Comparison of ENCODE assay signal across 18 mouse cellular contexts in the genomic region with DNA sequence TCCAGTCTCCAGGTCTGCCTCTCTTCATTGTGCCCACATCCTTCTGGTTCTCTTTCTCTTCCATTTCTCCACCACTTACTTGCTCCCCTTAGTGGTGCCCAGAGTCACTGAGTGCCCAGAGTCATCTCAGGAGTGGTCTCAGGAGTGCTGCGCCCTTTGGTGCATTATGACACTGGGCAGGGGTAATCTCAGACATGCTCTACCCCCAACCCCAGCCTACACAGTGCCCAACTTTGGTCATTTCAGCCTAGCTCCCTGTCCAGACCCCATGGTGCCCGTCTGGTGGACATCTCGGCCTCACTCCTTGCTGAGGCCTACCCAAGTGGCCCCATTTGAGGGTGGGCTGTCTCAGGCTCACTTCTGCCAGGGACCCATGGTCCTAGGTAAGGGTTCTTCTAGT.
DNase-seq lines count a peak whose midpoint lies in the region; ATAC-seq lines count a peak whose summit lies in the region.
"Had no signal": no experiment of that assay in that cellular context is flagged by ENCODE, and none has a peak within 500 bp of the region (broad histone marks: within the 10 kb centered on the region; RNA-seq: fewer than 3 reads in every experiment).

No protein-coding gene starts in this region.

- 0 out of 2 replicates have a peak, but pooled peaks have one; percentile 46 for ATAC-seq in hindbrain, embryonic 13.5 days (ENCODE audit: low FRiP score)
- no peak; the same call in 1 of the 2 replicates for ATAC-seq in hindbrain, embryonic 16.5 days
- 0 out of 2 replicates have a peak, but pooled peaks have one; percentile 12 for ATAC-seq in liver, embryonic 15.5 days (ENCODE audit: insufficient read depth)
- ATAC-seq in liver, embryonic 12.5 days, result no peak
- peak; percentile 46; the same call in 1 of the 2 replicates for ATAC-seq in midbrain, embryonic 15.5 days (replicated peaks)
- ATAC-seq in cerebellum, adult (ENCODE audit: insufficient number of reproducible peaks, low FRiP score, low TSS enrichment), result no peak

- peaks cover 7% of the 10 kb centered on the region; the same call in 1 of the 2 replicates for H3K36me3 ChIP-seq in hindbrain, embryonic 13.5 days
- H3K36me3 ChIP-seq in hindbrain, embryonic 16.5 days (ENCODE audit: control insufficient read depth, insufficient read depth, low read length), result no peaks in the 10 kb centered on the region
- no peaks in the 10 kb centered on the region for H3K36me3 ChIP-seq in liver, embryonic 15.5 days (replicated peaks)
- 0 out of 2 replicates have a peak, but pooled peaks cover 3% of the 10 kb centered on the region for H3K36me3 ChIP-seq in liver, embryonic 12.5 days
- no peaks in the 10 kb centered on the region for H3K36me3 ChIP-seq in midbrain, embryonic 15.5 days (replicated peaks)
- H3K36me3 ChIP-seq in midbrain, embryonic 10.5 days, result no peaks in the 10 kb centered on the region
- H3K36me3 ChIP-seq: hindbrain, embryonic 15.5 days had no signal

- no peak overlapping the region for H3K27ac ChIP-seq in hindbrain, embryonic 13.5 days
- no peak overlapping the region for H3K27ac ChIP-seq in hindbrain, embryonic 16.5 days (ENCODE audit: low read depth, low read length)
- no peak overlapping the region for H3K27ac ChIP-seq in liver, embryonic 15.5 days (replicated peaks)
- no peak overlapping the region for H3K27ac ChIP-seq in liver, embryonic 12.5 days
- no peak overlapping the region for H3K27ac ChIP-seq in midbrain, embryonic 15.5 days
- no peak overlapping the region for H3K27ac ChIP-seq in midbrain, embryonic 10.5 days (replicated peaks)
- H3K27ac ChIP-seq: embryonic facial prominence, embryonic 12.5 days; forebrain, embryonic 12.5 days; heart, embryonic 13.5 days; hindbrain, embryonic 15.5 days had no signal

- peaks cover under 1% of the 10 kb centered on the region; the same call in 1 of the 2 replicates for H3K4me1 ChIP-seq in hindbrain, embryonic 13.5 days (replicated peaks)
- no peaks in the 10 kb centered on the region for H3K4me1 ChIP-seq in hindbrain, embryonic 16.5 days (ENCODE audit: control insufficient read depth, insufficient read depth, low read depth, low read length)
- peaks cover under 1% of the 10 kb centered on the region; the same call in 1 of the 2 replicates for H3K4me1 ChIP-seq in liver, embryonic 15.5 days (replicated peaks)
- H3K4me1 ChIP-seq in liver, embryonic 12.5 days, result peaks cover 2% of the 10 kb centered on the region
- no peaks in the 10 kb centered on the region for H3K4me1 ChIP-seq in midbrain, embryonic 15.5 days
- H3K4me1 ChIP-seq in midbrain, embryonic 10.5 days, result no peaks in the 10 kb centered on the region
- H3K4me1 ChIP-seq: embryonic facial prominence, embryonic 12.5 days; forebrain, embryonic 12.5 days had no signal

- 91% methylated on average over 3 of the region's 3 CpGs for WGBS in hindbrain, embryonic 13.5 days
- 94% methylated on average over 3 of the region's 3 CpGs for whole genome bisulfite sequencing in hindbrain, embryonic 16.5 days
- 64% methylated on average over 3 of the region's 3 CpGs for WGBS in liver, embryonic 15.5 days (ENCODE audit: insufficient replicate concordance)
- WGBS in liver, embryonic 12.5 days (ENCODE audit: insufficient replicate concordance), result 79% methylated on average over 3 of the region's 3 CpGs
- WGBS in midbrain, embryonic 15.5 days, result 96% methylated on average over 3 of the region's 3 CpGs
- WGBS in midbrain, embryonic 10.5 days, result 86% methylated on average over 3 of the region's 3 CpGs

- H3K4me2 ChIP-seq in hindbrain, embryonic 13.5 days, result no peak overlapping the region
- H3K4me2 ChIP-seq in hindbrain, embryonic 16.5 days (ENCODE audit: low read length), result no peak overlapping the region
- H3K4me2 ChIP-seq in liver, embryonic 15.5 days, result no peak overlapping the region
- no peak overlapping the region for H3K4me2 ChIP-seq in liver, embryonic 12.5 days
- H3K4me2 ChIP-seq in midbrain, embryonic 15.5 days, result no peak overlapping the region
- H3K4me2 ChIP-seq: embryonic facial prominence, embryonic 12.5 days; forebrain, embryonic 12.5 days; heart, embryonic 13.5 days; hindbrain, embryonic 15.5 days had no signal

- no peaks in the 10 kb centered on the region for H3K27me3 ChIP-seq in hindbrain, embryonic 13.5 days
- no peaks in the 10 kb centered on the region for H3K27me3 ChIP-seq in hindbrain, embryonic 16.5 days (replicated peaks; ENCODE audit: control insufficient read depth, insufficient read depth, low read length)
- H3K27me3 ChIP-seq in liver, embryonic 15.5 days, result no peaks in the 10 kb centered on the region
- H3K27me3 ChIP-seq in liver, embryonic 12.5 days (replicated peaks), result no peaks in the 10 kb centered on the region
- no peaks in the 10 kb centered on the region for H3K27me3 ChIP-seq in midbrain, embryonic 15.5 days (replicated peaks)
- no peaks in the 10 kb centered on the region for H3K27me3 ChIP-seq in midbrain, embryonic 10.5 days (ENCODE audit: low read depth, poor library complexity, severe bottlenecking)
- H3K27me3 ChIP-seq: embryonic facial prominence, embryonic 12.5 days; forebrain, embryonic 12.5 days; heart, embryonic 13.5 days; hindbrain, embryonic 15.5 days had no signal

- no peak overlapping the region for H3K9ac ChIP-seq in hindbrain, embryonic 13.5 days
- H3K9ac ChIP-seq in hindbrain, embryonic 16.5 days (ENCODE audit: low read depth, low read length), result no peak overlapping the region
- H3K9ac ChIP-seq in liver, embryonic 15.5 days, result no peak overlapping the region
- no peak overlapping the region for H3K9ac ChIP-seq in liver, embryonic 12.5 days
- no peak overlapping the region for H3K9ac ChIP-seq in midbrain, embryonic 15.5 days
- H3K9ac ChIP-seq: embryonic facial prominence, embryonic 12.5 days; forebrain, embryonic 12.5 days; heart, embryonic 13.5 days; hindbrain, embryonic 15.5 days had no signal

- no peak for DNase-seq in midbrain, embryonic 10.5 days (ENCODE audit: low spot score)
- DNase-seq: adrenal gland, adult 2 months; adrenal gland, postnatal 25 days; cerebellum, adult 2 months; cerebellum, postnatal 10 days; gastrocnemius, postnatal 36 days; heart, adult 11 months; heart, postnatal 36 days had no signal

- H3K4me3 ChIP-seq in hindbrain, embryonic 13.5 days, result no peak overlapping the region
- H3K4me3 ChIP-seq in hindbrain, embryonic 16.5 days (ENCODE audit: low read length), result no peak overlapping the region
- no peak overlapping the region for H3K4me3 ChIP-seq in liver, embryonic 15.5 days (replicated peaks)
- H3K4me3 ChIP-seq in liver, embryonic 12.5 days, result no peak overlapping the region
- H3K4me3 ChIP-seq in midbrain, embryonic 15.5 days, result no peak overlapping the region
- no peak overlapping the region for H3K4me3 ChIP-seq in midbrain, embryonic 10.5 days
- H3K4me3 ChIP-seq: embryonic facial prominence, embryonic 12.5 days; forebrain, embryonic 12.5 days; heart, embryonic 13.5 days; hindbrain, embryonic 15.5 days had no signal

- H3K9me3 ChIP-seq in hindbrain, embryonic 13.5 days, result no peaks in the 10 kb centered on the region
- no peaks in the 10 kb centered on the region for H3K9me3 ChIP-seq in hindbrain, embryonic 16.5 days (ENCODE audit: control insufficient read depth, low read length)
- no peaks in the 10 kb centered on the region for H3K9me3 ChIP-seq in liver, embryonic 15.5 days (replicated peaks)
- H3K9me3 ChIP-seq in liver, embryonic 12.5 days (replicated peaks), result no peaks in the 10 kb centered on the region
- no peaks in the 10 kb centered on the region for H3K9me3 ChIP-seq in midbrain, embryonic 15.5 days
- H3K9me3 ChIP-seq in midbrain, embryonic 10.5 days (replicated peaks), result no peaks in the 10 kb centered on the region
- H3K9me3 ChIP-seq: embryonic facial prominence, embryonic 12.5 days; forebrain, embryonic 12.5 days; heart, embryonic 13.5 days; hindbrain, embryonic 15.5 days had no signal

Comparison
In these comparisons a context has a peak if more than half of its experiments do, and no peak if none do; other contexts are left out.
1. ATAC-seq: peak in hindbrain, embryonic 13.5 days (single experiment), liver, embryonic 15.5 days (single experiment) and midbrain, embryonic 15.5 days (single experiment); none in hindbrain, embryonic 16.5 days (single experiment), liver, embryonic 12.5 days (single experiment) and cerebellum, adult (single experiment).